Mouse (Mus musculus) kidney, embryonic 15.5 days (tissue): ENCODE data around the gene Zdhhc1. TPM values are rescaled to one million over a fixed set of nuclear protein-coding genes. Genes with fewer than 3 reads are reported as not detected.

Experiments used
- ATAC-seq: fragments of 200-750 bp; cut with Nextera tagmentation; replicated peaks from 2 replicates; pipeline ENCODE4 v1.8.0; 2017; ENCODE audit warnings: moderate TSS enrichment; ENCODE audit not compliant: low FRiP score
- H3K27ac ChIP-seq: fragments of 300-500 bp; sonication (generic); 2 replicates; pipeline ENCODE4 v1.5.1; 2015; ENCODE audit warnings: mild to moderate bottlenecking, inconsistent platforms
- H3K27me3 ChIP-seq: fragments of 300-500 bp; sonication (generic); 2 replicates; pipeline ENCODE4 v1.6.1; 2015; ENCODE audit warnings: inconsistent platforms
- H3K36me3 ChIP-seq: fragments of 300-500 bp; sonication (generic); 2 replicates; pipeline ENCODE4 v1.6.1; 2015; ENCODE audit warnings: inconsistent platforms
- H3K4me1 ChIP-seq: fragments of 300-500 bp; sonication (generic); 2 replicates; pipeline ENCODE4 v1.6.1; 2015; ENCODE audit warnings: inconsistent platforms
- H3K4me2 ChIP-seq: fragments of 300-500 bp; sonication (generic); 2 replicates; pipeline ENCODE4 v1.6.1; 2015; ENCODE audit warnings: moderate library complexity, mild to moderate bottlenecking, inconsistent platforms
- H3K4me3 ChIP-seq: fragments of 300-500 bp; sonication (generic); replicated peaks from 2 replicates; pipeline ENCODE4 v1.5.1; 2015; ENCODE audit warnings: mild to moderate bottlenecking, inconsistent platforms
- H3K9ac ChIP-seq: fragments of 300-500 bp; sonication (generic); 2 replicates; pipeline ENCODE4 v1.6.1; 2015; ENCODE audit warnings: mild to moderate bottlenecking, inconsistent platforms
- H3K9me3 ChIP-seq: fragments of 300-500 bp; sonication (generic); replicated peaks from 2 replicates; pipeline ENCODE4 v1.6.1; 2016; ENCODE audit warnings: inconsistent platforms
- WGBS: fragments of 180-500 bp; shearing (Covaris S2); methylation state at CpG from one replicate; pipeline ENCODE4 v1.1.7; 2015; ENCODE audit warnings: mixed read lengths; 5-methylcytosine and 5-hydroxymethylcytosine counted together
- polyA plus RNA-seq: library from polyadenylated mRNA; unstranded; fragments of >200 nt; fragmentation: Nextera tagmentation; extraction: Ambion mirVana; gene quantifications from 2 replicates; pipeline ENCODE4 v1.2.1, GENCODE M21; 2015

The Zdhhc1 gene
- polyA plus RNA-seq, 1 experiment from 2014 or later, result 43.7 TPM

DNA sequence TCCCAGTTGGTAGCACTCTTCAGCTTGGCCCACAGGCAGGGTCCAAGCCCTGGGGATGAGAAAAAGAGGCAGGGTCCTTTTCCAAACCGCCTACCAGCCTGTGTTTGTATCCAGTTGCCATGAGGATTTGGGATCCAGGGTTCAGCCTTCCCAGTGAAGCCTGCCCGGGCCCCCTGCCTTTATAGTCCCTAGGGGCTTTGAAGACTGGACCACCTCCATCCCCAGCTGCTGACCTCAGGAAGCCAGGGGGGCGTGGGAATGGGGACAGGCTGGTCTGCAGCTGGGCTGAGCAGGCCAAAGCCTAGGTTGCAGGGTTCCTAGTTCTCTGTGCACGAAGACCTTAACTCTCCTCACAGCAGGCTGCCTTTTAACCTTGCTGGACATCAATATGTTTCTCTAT is 21.4 kb downstream of the Zdhhc1 start:
- Histone ChIP-seq H3K4me2 (no peak overlapping the region), H3K27me3 (peaks cover 12% of the 10 kb centered on the region; the same call in 1 of the 2 replicates), H3K9me3 (no peaks in the 10 kb centered on the region), H3K36me3 (peaks cover 44% of the 10 kb centered on the region), H3K4me3 (no peak overlapping the region), H3K4me1 (peaks cover 49% of the 10 kb centered on the region), H3K27ac (peak overlapping the region; percentile 29), H3K9ac (no peak overlapping the region)
- no peak for ATAC-seq
- WGBS, result 43% methylated on average over 4 of the region's 4 CpGs

DNA sequence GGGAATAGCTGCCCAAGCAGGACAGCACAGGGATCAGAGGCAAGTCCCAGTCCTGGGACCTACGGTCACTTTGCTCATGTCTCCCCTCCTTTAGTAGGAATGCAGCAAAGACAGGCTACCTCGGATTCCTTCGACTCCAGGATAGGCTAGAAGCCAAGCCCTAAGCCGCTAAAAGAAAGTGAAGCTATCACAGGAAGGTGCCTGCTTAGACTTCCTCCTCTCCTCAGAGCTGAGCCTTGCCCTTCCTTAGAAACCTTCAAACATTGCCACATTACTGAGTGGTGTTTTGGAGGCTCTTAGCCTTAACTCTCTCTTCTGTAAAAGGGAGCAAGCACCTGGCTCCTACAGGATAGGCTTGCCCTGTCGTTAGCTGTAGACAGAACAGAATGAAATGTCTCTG is 22.0 kb downstream of the Zdhhc1 start:
- no peak overlapping the region for H3K9ac ChIP-seq
- no peak overlapping the region for H3K4me3 ChIP-seq
- H3K36me3 ChIP-seq, result peaks cover 43% of the 10 kb centered on the region
- 40% methylated on average over 5 of the region's 5 CpGs for WGBS
- H3K4me1 ChIP-seq, result peaks cover 54% of the 10 kb centered on the region
- H3K4me2 ChIP-seq, result no peak overlapping the region
- H3K27me3 ChIP-seq, result peaks cover 12% of the 10 kb centered on the region; the same call in 1 of the 2 replicates
- H3K9me3 ChIP-seq, result no peaks in the 10 kb centered on the region
- H3K27ac ChIP-seq, result peak overlapping the region; percentile 29
- no peak for ATAC-seq

DNA sequence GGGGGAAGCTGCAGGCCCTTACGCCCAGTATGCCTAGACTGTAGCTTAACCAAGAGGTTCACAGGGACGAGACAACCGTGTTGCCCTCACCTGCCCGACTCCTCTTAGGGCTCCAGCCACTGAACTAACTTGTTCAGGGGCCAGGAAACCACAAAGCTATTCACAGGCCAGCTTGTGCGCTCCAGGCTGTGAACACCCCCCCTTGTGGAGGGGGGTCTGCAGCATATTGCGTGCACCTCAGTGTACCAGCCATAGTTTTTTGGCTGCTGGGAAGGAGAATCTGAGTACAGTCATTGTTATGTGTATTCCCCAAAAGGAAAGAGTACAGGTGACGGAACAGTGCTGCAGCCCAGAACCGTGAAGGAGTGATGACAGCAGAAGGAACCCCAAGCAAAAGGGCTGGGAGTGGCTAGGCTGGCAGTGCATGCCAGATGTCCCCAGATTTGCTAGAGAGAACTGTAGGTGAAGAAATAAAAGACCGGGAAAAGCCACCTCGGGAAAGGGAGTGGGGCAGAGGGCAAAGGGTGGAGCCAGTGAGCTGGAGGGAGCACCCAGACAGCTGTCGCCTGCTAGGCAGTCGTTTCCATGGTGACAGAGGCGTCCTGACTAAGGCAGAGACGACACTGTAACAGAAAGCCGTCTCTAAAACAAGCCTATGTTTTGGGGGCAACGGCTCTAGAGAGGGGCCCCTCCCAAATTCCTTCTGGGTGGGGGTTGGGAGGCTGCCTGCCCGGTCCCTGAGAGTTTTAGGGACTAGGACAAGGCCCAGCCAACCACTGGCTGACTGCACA is 22.7 kb downstream of the Zdhhc1 start:
- no peak for ATAC-seq
- H3K9ac ChIP-seq, result no peak overlapping the region
- H3K9me3 ChIP-seq, result no peaks in the 10 kb centered on the region
- WGBS, result 34% methylated on average over 17 of the region's 17 CpGs
- no peak overlapping the region for H3K4me2 ChIP-seq
- H3K36me3 ChIP-seq, result peaks cover 36% of the 10 kb centered on the region
- peak overlapping the region; percentile 29; the same call in 1 of the 2 replicates for H3K27ac ChIP-seq
- peaks cover 58% of the 10 kb centered on the region for H3K4me1 ChIP-seq
- no peak overlapping the region for H3K4me3 ChIP-seq
- H3K27me3 ChIP-seq, result peaks cover 12% of the 10 kb centered on the region; the same call in 1 of the 2 replicates

DNA sequence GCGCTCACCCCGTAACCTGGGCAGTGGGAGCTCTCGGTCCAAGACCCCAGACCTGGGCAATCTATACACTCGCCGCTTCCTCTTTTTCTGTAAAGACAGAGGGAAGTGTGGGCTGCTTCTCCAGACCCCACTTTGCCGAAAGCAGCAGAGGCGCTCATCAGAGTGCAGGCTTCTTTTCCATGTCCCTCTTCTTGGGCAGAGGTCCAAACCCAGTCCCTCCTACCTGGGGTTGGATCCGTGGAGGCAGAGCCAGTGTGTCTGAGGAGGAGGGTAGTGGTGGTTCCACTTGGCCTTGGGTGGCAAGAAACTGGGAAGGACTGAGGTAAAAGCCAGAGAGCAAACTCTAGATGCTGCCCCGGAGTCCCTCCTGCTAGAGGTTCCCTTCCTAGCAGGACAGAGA is 23.7 kb downstream of the Zdhhc1 start:
- 70% methylated on average over 9 of the region's 9 CpGs for WGBS
- Histone ChIP-seq H3K36me3 (peaks cover 29% of the 10 kb centered on the region), H3K4me1 (peaks cover 58% of the 10 kb centered on the region), H3K27ac (no peak overlapping the region), H3K4me3 (no peak overlapping the region), H3K4me2 (no peak overlapping the region), H3K27me3 (peaks cover 12% of the 10 kb centered on the region; the same call in 1 of the 2 replicates), H3K9me3 (no peaks in the 10 kb centered on the region), H3K9ac (no peak overlapping the region)
- no peak for ATAC-seq

GRCm38 (mm10) chr8:105472414-105472932 is 24.2 kb downstream of the Zdhhc1 start:
- 46% methylated on average over 23 of the region's 23 CpGs for WGBS

GRCm38 (mm10) chr8:105471314-105472015 is 25.2 kb downstream of the Zdhhc1 start, which contains the start of gene Tppp3:
TSS of gene Tppp3 (minus strand) at chr8:105471526.
- H3K9ac ChIP-seq, result peak within 1 kb of the TSS; percentile 31; the same call in 1 of the 2 replicates
- H3K4me3 ChIP-seq, result peak within 1 kb of the TSS; percentile 39
- H3K36me3 ChIP-seq, result peaks cover 28% of the 10 kb centered on the region
- H3K27me3 ChIP-seq, result peaks cover 12% of the 10 kb centered on the region; the same call in 1 of the 2 replicates
- 7% methylated on average over 25 of the region's 25 CpGs for WGBS
- ATAC-seq, result peak; percentile 96
- no peaks in the 10 kb centered on the region for H3K9me3 ChIP-seq
- peak within 1 kb of the TSS; percentile 34 for H3K27ac ChIP-seq
- H3K4me1 ChIP-seq, result peaks cover 49% of the 10 kb centered on the region
- H3K4me2 ChIP-seq, result peak within 1 kb of the TSS; percentile 65

More at GRCm38 (mm10) chr8:105472414-105472932, 24.2 kb downstream of the Zdhhc1 start:
- H3K4me3 ChIP-seq, result no peak overlapping the region
- peaks cover 30% of the 10 kb centered on the region for H3K36me3 ChIP-seq
- no peaks in the 10 kb centered on the region for H3K9me3 ChIP-seq
- no peak overlapping the region for H3K27ac ChIP-seq
- H3K4me2 ChIP-seq, result no peak overlapping the region
- H3K9ac ChIP-seq, result no peak overlapping the region
- ATAC-seq, result no peak
- peaks cover 58% of the 10 kb centered on the region for H3K4me1 ChIP-seq
- H3K27me3 ChIP-seq, result peaks cover 12% of the 10 kb centered on the region; the same call in 1 of the 2 replicates

GRCm38 (mm10) chr8:105470681-105471313 is 25.9 kb downstream of the Zdhhc1 start:
- ATAC-seq, result no peak; the same call in 1 of the 2 replicates
- WGBS, result 23% methylated on average over 11 of the region's 11 CpGs
- peaks cover 23% of the 10 kb centered on the region for H3K36me3 ChIP-seq
- peak overlapping the region; percentile 31; the same call in 1 of the 2 replicates for H3K9ac ChIP-seq
- peak overlapping the region; percentile 39 for H3K4me3 ChIP-seq
- no peaks in the 10 kb centered on the region for H3K9me3 ChIP-seq
- H3K4me2 ChIP-seq, result peak overlapping the region; percentile 65
- peaks cover 49% of the 10 kb centered on the region for H3K4me1 ChIP-seq
- peaks cover 10% of the 10 kb centered on the region; the same call in 1 of the 2 replicates for H3K27me3 ChIP-seq
- H3K27ac ChIP-seq, result peak overlapping the region; percentile 34

GRCm38 (mm10) chr8:105470262-105470661 is 26.4 kb downstream of the Zdhhc1 start:
- ATAC-seq, result no peak
- Histone ChIP-seq H3K9ac (no peak overlapping the region), H3K27me3 (peaks cover 9% of the 10 kb centered on the region; the same call in 1 of the 2 replicates), H3K4me3 (0 out of 2 replicates have a peak overlapping the region, but pooled peaks have one; percentile 39), H3K4me2 (peak overlapping the region; percentile 65; the same call in 1 of the 2 replicates), H3K9me3 (no peaks in the 10 kb centered on the region), H3K36me3 (peaks cover 18% of the 10 kb centered on the region), H3K27ac (no peak overlapping the region), H3K4me1 (peaks cover 48% of the 10 kb centered on the region)
- WGBS, result 76% methylated on average over 5 of the region's 5 CpGs

DNA sequence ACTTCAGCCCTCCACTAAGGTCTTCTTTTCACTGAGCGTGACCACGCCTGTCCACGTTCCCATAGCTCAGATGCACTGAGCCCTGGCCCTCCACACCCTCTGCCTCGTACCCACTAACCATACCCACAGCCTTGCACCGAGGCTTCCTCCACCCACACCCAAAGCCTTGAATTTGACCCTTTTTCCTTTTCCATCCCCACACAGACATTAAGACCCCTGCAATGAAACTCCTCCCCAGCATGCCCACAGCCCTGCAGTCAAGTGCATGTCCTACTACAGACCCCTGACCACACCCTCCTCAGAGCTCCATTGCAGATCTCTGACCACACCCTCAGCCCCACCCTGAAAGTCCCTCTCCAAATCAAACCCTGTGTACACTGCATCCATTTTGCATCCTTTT is 26.9 kb downstream of the Zdhhc1 start:
- 92% methylated on average over 5 of the region's 5 CpGs for WGBS
- Histone ChIP-seq H3K4me3 (no peak overlapping the region), H3K27ac (no peak overlapping the region), H3K4me2 (no peak overlapping the region), H3K9ac (no peak overlapping the region), H3K36me3 (peaks cover 13% of the 10 kb centered on the region), H3K4me1 (peaks cover 43% of the 10 kb centered on the region), H3K9me3 (no peaks in the 10 kb centered on the region), H3K27me3 (peaks cover 9% of the 10 kb centered on the region; the same call in 1 of the 2 replicates)
- no peak for ATAC-seq

GRCm38 (mm10) chr8:105469041-105469695 is 27.5 kb downstream of the Zdhhc1 start:
- 51% methylated on average over 6 of the region's 6 CpGs for WGBS
- ATAC-seq, result no peak

More at GRCm38 (mm10) chr8:105469041-105469695, 27.5 kb downstream of the Zdhhc1 start:
- H3K9ac ChIP-seq, result no peak overlapping the region
- H3K27me3 ChIP-seq, result peaks cover 9% of the 10 kb centered on the region; the same call in 1 of the 2 replicates
- no peak overlapping the region for H3K4me3 ChIP-seq
- H3K36me3 ChIP-seq, result peaks cover 10% of the 10 kb centered on the region
- H3K4me2 ChIP-seq, result no peak overlapping the region
- H3K4me1 ChIP-seq, result peaks cover 37% of the 10 kb centered on the region
- no peak overlapping the region for H3K27ac ChIP-seq
- H3K9me3 ChIP-seq, result no peaks in the 10 kb centered on the region
